Mouse (Mus musculus): ENCODE measurements around the gene Anxa6. TPM values are rescaled to one million over a fixed set of nuclear protein-coding genes. Genes with fewer than 3 reads are reported as not detected.

Anxa6 gene
- total and polyA plus RNA-seq, 3 experiments: 47.0 to 49.4 TPM; not detected in 1

DNA sequence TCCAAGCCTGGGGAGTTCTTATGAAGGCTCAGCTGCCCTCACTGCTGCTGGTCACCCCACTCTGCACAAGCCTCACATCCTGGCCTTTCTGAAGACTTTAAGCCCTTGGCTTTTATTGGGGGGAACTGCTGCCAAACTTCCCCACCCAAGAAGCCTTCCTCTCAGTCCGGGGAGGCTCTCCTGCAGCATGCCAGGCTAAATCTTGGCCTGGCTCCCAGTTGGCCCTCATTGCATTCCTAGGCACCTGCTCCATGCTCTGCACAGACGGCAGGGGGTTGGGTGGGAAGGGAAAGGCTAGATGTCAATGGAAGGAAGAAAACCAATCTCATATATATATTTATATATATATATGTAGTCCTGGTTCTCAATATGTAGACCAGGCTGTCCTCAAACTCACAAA is 42.4 kb upstream of the Anxa6 start:
- H3K4me1 ChIP-seq (ENCODE audit: control insufficient read depth in 1 of 2, insufficient read depth in 2 of 2, low read length in 2 of 2): no peaks in the 10 kb centered on the region; a peak in 1 of 4 replicates
- H3K27me3 ChIP-seq (ENCODE audit: control insufficient read depth in 1 of 2, insufficient read depth in 2 of 2, low read length in 2 of 2): peaks cover 3 to 6% of the 10 kb centered on the region in 2 experiments
- no peaks in the 10 kb centered on the region for H3K36me3 ChIP-seq (ENCODE audit: control insufficient read depth in 1 of 2, insufficient read depth in 2 of 2, low read length in 2 of 2)
- no peaks in the 10 kb centered on the region for H3K79me2 ChIP-seq (ENCODE audit: control insufficient read depth, insufficient read depth, low read length, poor library complexity)
- no peak overlapping the region for H3K9ac ChIP-seq (ENCODE audit: control insufficient read depth, low read depth, low read length, poor library complexity, severe bottlenecking)
- H3K27ac ChIP-seq (ENCODE audit: control insufficient read depth, low read depth, low read length): no peak overlapping the region
- TF ChIP-seq EP300 (IDR thresholded peaks at IDR 0.05; ENCODE audit: low read depth in 1 of 2, low read length in 2 of 2) (no peak), ZMIZ1 (IDR thresholded peaks at IDR 0.05; ENCODE audit: low read depth, low read length) (no peak), GATA1 (IDR thresholded peaks at IDR 0.05; ENCODE audit: low read depth, low read length) (no peak), GABPA (IDR thresholded peaks at IDR 0.05; ENCODE audit: low read depth, low read length) (no peak), HCFC1 (IDR thresholded peaks at IDR 0.05; ENCODE audit: low read depth, low read length) (no peak), CTCF (IDR thresholded peaks at IDR 0.05 in 2 of 3, conservative IDR thresholded peaks at IDR 0.05 in 1 of 3; ENCODE audit: control insufficient read depth in 1 of 3, insufficient read depth in 1 of 3, low read depth in 2 of 3, low read length in 3 of 3, poor library complexity in 1 of 3, severe bottlenecking in 1 of 3) (no peak), SIN3A (IDR thresholded peaks at IDR 0.05; ENCODE audit: low read length) (no peak), POLR2AphosphoS2 (IDR thresholded peaks at IDR 0.05; ENCODE audit: low read length) (no peak), MAZ (IDR thresholded peaks at IDR 0.05; ENCODE audit: low read depth, low read length) (no peak), ZNF384 (IDR thresholded peaks at IDR 0.05; ENCODE audit: low read depth, low read length) (no peak), MXI1 (IDR thresholded peaks at IDR 0.05; ENCODE audit: low read depth, low read length) (no peak), SMC3 (IDR thresholded peaks at IDR 0.05; ENCODE audit: low read depth, low read length) (no peak)
- no peak overlapping the region for H3K4me3 ChIP-seq (ENCODE audit: control insufficient read depth in 1 of 2, insufficient read depth in 1 of 2, low read depth in 2 of 2, low read length in 2 of 2)
- no peaks in the 10 kb centered on the region for H3K9me3 ChIP-seq (replicated peaks; ENCODE audit: insufficient read depth, low read length)
- DNase-seq (ENCODE audit: low read depth, low spot score): no peak

DNA sequence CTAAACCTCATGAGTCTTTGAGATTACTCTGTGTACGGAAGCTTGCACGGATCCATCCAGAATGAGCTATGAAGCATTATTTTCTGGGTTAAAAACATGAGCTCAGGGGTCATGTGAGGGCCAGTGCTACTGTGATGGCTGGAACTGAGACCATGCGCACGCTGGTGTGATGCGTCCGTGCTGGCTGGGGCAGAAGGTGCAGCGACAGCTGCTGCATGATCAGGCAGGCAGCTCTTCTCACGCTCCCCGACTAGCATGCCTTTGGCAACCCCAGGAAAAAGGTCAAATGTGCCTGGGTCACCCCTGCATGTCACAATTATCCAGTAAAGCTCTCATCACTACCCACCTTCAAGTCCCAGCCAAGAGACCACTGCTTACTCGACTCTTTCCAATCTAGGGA is 39.9 kb upstream of the Anxa6 start:
- no peaks in the 10 kb centered on the region for H3K9me3 ChIP-seq (replicated peaks; ENCODE audit: insufficient read depth, low read length)
- peaks cover 0 to 6% of the 10 kb centered on the region in 2 experiments for H3K27me3 ChIP-seq (ENCODE audit: control insufficient read depth in 1 of 2, insufficient read depth in 2 of 2, low read length in 2 of 2)
- DNase-seq (ENCODE audit: low read depth, low spot score): no peak

DNA sequence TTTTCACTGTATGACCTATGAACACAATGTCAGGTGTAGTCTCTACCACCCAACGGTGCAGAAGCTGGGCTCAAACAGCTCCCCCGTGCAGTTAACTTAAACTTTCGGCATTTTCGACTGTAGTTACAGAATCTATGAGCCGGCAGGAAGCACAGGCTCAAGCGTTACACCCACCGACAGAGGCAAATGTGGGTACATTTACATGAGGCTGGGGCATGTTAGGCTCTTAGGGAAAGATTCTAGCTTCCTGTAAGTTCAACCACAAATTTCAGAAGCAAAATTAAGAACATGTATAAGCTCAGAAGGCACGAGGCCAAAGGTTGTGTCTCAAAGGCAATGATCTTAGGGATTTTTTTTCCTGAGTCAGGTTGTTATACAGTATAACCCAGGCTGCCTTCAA is 39.2 kb upstream of the Anxa6 start:
- H3K79me2 ChIP-seq (ENCODE audit: control insufficient read depth, insufficient read depth, low read length, poor library complexity): no peaks in the 10 kb centered on the region
- H3K4me3 ChIP-seq (ENCODE audit: control insufficient read depth in 1 of 2, insufficient read depth in 1 of 2, low read depth in 2 of 2, low read length in 2 of 2): no peak overlapping the region
- no peak overlapping the region for H3K27ac ChIP-seq (ENCODE audit: control insufficient read depth, low read depth, low read length)
- H3K9me3 ChIP-seq (replicated peaks; ENCODE audit: insufficient read depth, low read length): no peaks in the 10 kb centered on the region
- H3K9ac ChIP-seq (ENCODE audit: control insufficient read depth, low read depth, low read length, poor library complexity, severe bottlenecking): no peak overlapping the region
- H3K4me1 ChIP-seq (ENCODE audit: control insufficient read depth in 1 of 2, insufficient read depth in 2 of 2, low read length in 2 of 2): no peaks in the 10 kb centered on the region; a peak in 1 of 4 replicates
- H3K27me3 ChIP-seq (ENCODE audit: control insufficient read depth in 1 of 2, insufficient read depth in 2 of 2, low read length in 2 of 2): peaks cover 0 to 6% of the 10 kb centered on the region in 2 experiments
- no peaks in the 10 kb centered on the region for H3K36me3 ChIP-seq (ENCODE audit: control insufficient read depth in 1 of 2, insufficient read depth in 2 of 2, low read length in 2 of 2)
- TF ChIP-seq GABPA (IDR thresholded peaks at IDR 0.05; ENCODE audit: low read depth, low read length): no peak
- TF ChIP-seq HCFC1 (IDR thresholded peaks at IDR 0.05; ENCODE audit: low read depth, low read length): no peak
- no peak for TF ChIP-seq POLR2AphosphoS5 (IDR thresholded peaks at IDR 0.05; ENCODE audit: borderline replicate concordance, low read depth, low read length)
- TF ChIP-seq NELFE (IDR thresholded peaks at IDR 0.05; ENCODE audit: low read depth, low read length): no peak
- TF ChIP-seq KAT2A (conservative IDR thresholded peaks at IDR 0.05; ENCODE audit: low read depth, low read length): no peak
- no peak for TF ChIP-seq CHD1 (IDR thresholded peaks at IDR 0.05; ENCODE audit: low read depth, low read length)
- no peak for TF ChIP-seq MAZ (IDR thresholded peaks at IDR 0.05; ENCODE audit: low read depth, low read length)
- TF ChIP-seq SIN3A (IDR thresholded peaks at IDR 0.05; ENCODE audit: low read length): no peak
- no peak for TF ChIP-seq ZC3H11A (IDR thresholded peaks at IDR 0.05; ENCODE audit: low read depth, low read length)
- no peak for TF ChIP-seq POLR2A (IDR thresholded peaks at IDR 0.05; ENCODE audit: control insufficient read depth in 1 of 2, insufficient read depth in 1 of 2, low read depth in 1 of 2, low read length in 2 of 2, poor library complexity in 1 of 2)
- TF ChIP-seq GATA1 (IDR thresholded peaks at IDR 0.05; ENCODE audit: low read depth, low read length): no peak
- TF ChIP-seq ZKSCAN1 (IDR thresholded peaks at IDR 0.05; ENCODE audit: low read depth, low read length): no peak
- DNase-seq (ENCODE audit: low read depth, low spot score): no peak

More for the DNA sequence above, 39.9 kb upstream of the Anxa6 start:
- Histone ChIP-seq H3K4me3 (ENCODE audit: control insufficient read depth in 1 of 2, insufficient read depth in 1 of 2, low read depth in 2 of 2, low read length in 2 of 2) (no peak overlapping the region), H3K9ac (ENCODE audit: control insufficient read depth, low read depth, low read length, poor library complexity, severe bottlenecking) (no peak overlapping the region), H3K79me2 (ENCODE audit: control insufficient read depth, insufficient read depth, low read length, poor library complexity) (no peaks in the 10 kb centered on the region), H3K27ac (ENCODE audit: control insufficient read depth, low read depth, low read length) (no peak overlapping the region), H3K36me3 (ENCODE audit: control insufficient read depth in 1 of 2, insufficient read depth in 2 of 2, low read length in 2 of 2) (no peaks in the 10 kb centered on the region), H3K4me1 (ENCODE audit: control insufficient read depth in 1 of 2, insufficient read depth in 2 of 2, low read length in 2 of 2) (no peaks in the 10 kb centered on the region; a peak in 1 of 4 replicates)
- no peak for TF ChIP-seq HCFC1 (IDR thresholded peaks at IDR 0.05; ENCODE audit: low read depth, low read length)
- TF ChIP-seq CHD2 (IDR thresholded peaks at IDR 0.05; ENCODE audit: low read length): no peak
- no peak for TF ChIP-seq MYC (IDR thresholded peaks at IDR 0.05; ENCODE audit: low read depth, low read length)
- TF ChIP-seq POLR2AphosphoS2 (IDR thresholded peaks at IDR 0.05; ENCODE audit: low read length): no peak
- no peak for TF ChIP-seq ETS1 (IDR thresholded peaks at IDR 0.05; ENCODE audit: low read depth, low read length)
- no peak for TF ChIP-seq RCOR1 (IDR thresholded peaks at IDR 0.05; ENCODE audit: low read depth, low read length)
- TF ChIP-seq GATA1 (IDR thresholded peaks at IDR 0.05; ENCODE audit: low read depth, low read length): no peak
- TF ChIP-seq ZNF384 (IDR thresholded peaks at IDR 0.05; ENCODE audit: low read depth, low read length): no peak
- no peak for TF ChIP-seq TAL1 (IDR thresholded peaks at IDR 0.05; ENCODE audit: low read length)
